Mouse (Mus musculus) cerebellum, adult 11 months (tissue): Measurements from ENCODE around the gene Fam118a.
"Not testable (repeated sequence)": the region's sequence is repeated elsewhere in the genome, so short reads cannot be mapped to it uniquely, and the experiment has no call there.

Experiments
- DNase-seq: peaks from one replicate; pipeline ENCODE4 v3.0.0; 2022

The Fam118a gene

GRCm38 (mm10) chr15:85015771-85016170, 13.0 kb upstream of the Fam118a start:
- no peak for DNase-seq

- DNase-seq = no peak
Measured at GRCm38 (mm10) chr15:85016951-85017664, 11.6 kb upstream of the Fam118a start, which contains the start of gene Upk3a. TSS of gene Upk3a (plus strand) at chr15:85017141.

GRCm38 (mm10) chr15:85022211-85022610, 6.5 kb upstream of the Fam118a start:
- no peak for DNase-seq

GRCm38 (mm10) chr15:85026197-85026596, 2.6 kb upstream of the Fam118a start:
- no peak for DNase-seq

- DNase-seq = no peak
Measured at GRCm38 (mm10) chr15:85027740-85028139, 1.0 kb upstream of the Fam118a start.

GRCm38 (mm10) chr15:85030643-85031042, 1.9 kb downstream of the Fam118a start:
- DNase-seq = not testable (repeated sequence)

- no peak for DNase-seq
Measured at GRCm38 (mm10) chr15:85031866-85032265, 3.1 kb downstream of the Fam118a start.

- DNase-seq = not testable (repeated sequence)
Measured at GRCm38 (mm10) chr15:85033916-85034315, 5.2 kb downstream of the Fam118a start.

GRCm38 (mm10) chr15:85036566-85037342, 8.0 kb downstream of the Fam118a start:
- peak; percentile 99 for DNase-seq

- no peak for DNase-seq
Measured at GRCm38 (mm10) chr15:85037343-85037690, 8.6 kb downstream of the Fam118a start.

- no peak for DNase-seq
Measured at GRCm38 (mm10) chr15:85041546-85042225, 12.9 kb downstream of the Fam118a start.

- no peak for DNase-seq
Measured at GRCm38 (mm10) chr15:85042361-85042954, 13.7 kb downstream of the Fam118a start.

- no peak for DNase-seq
Measured at GRCm38 (mm10) chr15:85043116-85043515, 14.4 kb downstream of the Fam118a start.

GRCm38 (mm10) chr15:85043761-85044160, 15.0 kb downstream of the Fam118a start:
- no peak for DNase-seq

- no peak for DNase-seq
Measured at GRCm38 (mm10) chr15:85046230-85046950, 17.6 kb downstream of the Fam118a start.

GRCm38 (mm10) chr15:85047865-85048264, 19.1 kb downstream of the Fam118a start:
- DNase-seq = no peak

GRCm38 (mm10) chr15:85049758-85050157, 21.0 kb downstream of the Fam118a start:
- DNase-seq = no peak

- DNase-seq = no peak
Measured at GRCm38 (mm10) chr15:85054098-85054497, 25.4 kb downstream of the Fam118a start.

- DNase-seq = no peak
Measured at GRCm38 (mm10) chr15:85055186-85055585, 26.4 kb downstream of the Fam118a start.

GRCm38 (mm10) chr15:85063421-85063820, 34.7 kb downstream of the Fam118a start:
- DNase-seq = no peak

- peak; percentile 27 for DNase-seq
Measured at GRCm38 (mm10) chr15:85070561-85070960, 41.8 kb downstream of the Fam118a start.

- DNase-seq = no peak
Measured at GRCm38 (mm10) chr15:85072651-85073050, 43.9 kb downstream of the Fam118a start.

GRCm38 (mm10) chr15:85085641-85086040, 56.9 kb downstream of the Fam118a start:
- DNase-seq = no peak
